Mouse (Mus musculus) brain, embryonic 14.5 days (tissue): ENCODE measurements around the gene Litaf.

ENCODE experiments used
- CTCF ChIP-seq: fragments of 200-500 bp; IDR thresholded peaks from 2 replicates; pipeline ENCODE4 v1.5.1; 2012; ENCODE audit warnings: inconsistent platforms, mild to moderate bottlenecking, moderate library complexity, borderline replicate concordance; ENCODE audit not compliant: insufficient read depth, insufficient read length; ENCODE audit errors: extremely low read depth
- POLR2A ChIP-seq: fragments of 200-500 bp; IDR thresholded peaks from 2 replicates; pipeline ENCODE4 v1.6.1; 2012; ENCODE audit warnings: mild to moderate bottlenecking, inconsistent platforms, borderline replicate concordance; ENCODE audit not compliant: poor library complexity, insufficient read depth, insufficient read length, severe bottlenecking; ENCODE audit errors: extremely low read depth

- TF ChIP-seq CTCF: no peak
- TF ChIP-seq POLR2A: no peak
Measured at GRCm38 (mm10) chr16:10956938-10957685, 108.8 kb downstream of the Litaf start.
